Mouse (Mus musculus): Measurements from ENCODE around the gene Epha1.

- TF ChIP-seq NRF1 (IDR thresholded peaks at IDR 0.05; ENCODE audit: low read depth, low read length) (no peak), CHD2 (IDR thresholded peaks at IDR 0.05; ENCODE audit: low read length) (no peak), PAX5 (IDR thresholded peaks at IDR 0.05; ENCODE audit: low read length) (no peak), ZC3H11A (IDR thresholded peaks at IDR 0.05; ENCODE audit: low read depth, low read length) (no peak), POLR2A (IDR thresholded peaks at IDR 0.05; ENCODE audit: low read depth, low read length) (no peak), KAT2A (IDR thresholded peaks at IDR 0.05; ENCODE audit: insufficient replicate concordance, low read length) (no peak), MAX (IDR thresholded peaks at IDR 0.05; ENCODE audit: low read length) (no peak), ETS1 (conservative IDR thresholded peaks at IDR 0.05; ENCODE audit: low read depth, low read length) (no peak)
Measured at GRCm38 (mm10) chr6:42372816-42373547, at the start of gene Epha1.

Measured in CH12.LX (cell line).